Mouse (Mus musculus): ENCODE measurements at regions not wholly inside any gene's neighbourhood (a gene's known extent, or its start where the extent isn't known, plus 50 kb on each side); places are given as distances from the start of the nearest gene placed in this dataset.

GRCm38 (mm10) chr2:116990106-116990505, 111.6 kb downstream of the Tmco5 start:
- no peaks in the 10 kb centered on the region for H3K27me3 ChIP-seq (ENCODE audit: control insufficient read depth, insufficient read depth, low read length)
- no peaks in the 10 kb centered on the region for H3K36me3 ChIP-seq (ENCODE audit: control insufficient read depth, insufficient read depth, low read length)
- H3K4me3 ChIP-seq (ENCODE audit: control insufficient read depth, low read depth, low read length), result no peak overlapping the region
- TF ChIP-seq CTCF (IDR thresholded peaks at IDR 0.05; ENCODE audit: control insufficient read depth, insufficient read depth, insufficient replicate concordance, low read depth, low read length) (no peak), POLR2A (IDR thresholded peaks at IDR 0.05; ENCODE audit: control insufficient read depth, low read depth, low read length) (no peak)
- no peak overlapping the region for H3K27ac ChIP-seq (ENCODE audit: control insufficient read depth, insufficient read depth, low read depth, low read length)
- no peaks in the 10 kb centered on the region for H3K4me1 ChIP-seq (ENCODE audit: control insufficient read depth, insufficient read depth, low read length)

- Histone ChIP-seq H3K27me3 (ENCODE audit: control insufficient read depth, insufficient read depth, low read length) (no peaks in the 10 kb centered on the region), H3K36me3 (ENCODE audit: control insufficient read depth, insufficient read depth, low read length) (no peaks in the 10 kb centered on the region), H3K27ac (ENCODE audit: control insufficient read depth, insufficient read depth, low read depth, low read length) (no peak overlapping the region), H3K4me1 (ENCODE audit: control insufficient read depth, insufficient read depth, low read length) (no peaks in the 10 kb centered on the region), H3K4me3 (ENCODE audit: control insufficient read depth, low read depth, low read length) (no peak overlapping the region)
- TF ChIP-seq CTCF (IDR thresholded peaks at IDR 0.05; ENCODE audit: control insufficient read depth, insufficient read depth, insufficient replicate concordance, low read depth, low read length) (no peak), POLR2A (IDR thresholded peaks at IDR 0.05; ENCODE audit: control insufficient read depth, low read depth, low read length) (no peak)
Observed at GRCm38 (mm10) chr2:116991561-116992042, 113.1 kb downstream of the Tmco5 start.

DNA sequence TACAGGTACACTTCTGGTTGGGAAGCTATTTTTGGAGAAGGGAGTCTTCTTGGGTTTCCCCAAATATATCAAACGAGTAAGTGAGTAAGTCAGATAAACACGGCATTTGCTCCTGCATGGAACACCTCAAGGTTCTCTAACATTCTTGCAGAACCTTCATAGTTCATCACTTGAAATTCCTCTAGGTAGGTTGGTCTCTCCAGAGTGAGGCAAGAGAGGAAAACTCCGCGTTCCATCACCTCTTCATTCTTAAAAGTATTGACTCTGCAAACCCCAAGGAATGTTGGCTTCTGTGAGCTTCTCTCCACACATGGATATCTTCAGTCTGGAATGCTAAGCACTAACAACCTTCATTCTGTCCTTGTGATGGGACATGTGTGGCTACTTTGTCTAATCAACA, 115.2 kb downstream of the Tmco5 start:
- TF ChIP-seq POLR2A (IDR thresholded peaks at IDR 0.05; ENCODE audit: control insufficient read depth, low read depth, low read length), result no peak
- no peak for TF ChIP-seq CTCF (IDR thresholded peaks at IDR 0.05; ENCODE audit: control insufficient read depth, insufficient read depth, insufficient replicate concordance, low read depth, low read length)
- no peak overlapping the region for H3K27ac ChIP-seq (ENCODE audit: control insufficient read depth, insufficient read depth, low read depth, low read length)
- H3K4me3 ChIP-seq (ENCODE audit: control insufficient read depth, low read depth, low read length), result no peak overlapping the region
- H3K27me3 ChIP-seq (ENCODE audit: control insufficient read depth, insufficient read depth, low read length), result no peaks in the 10 kb centered on the region
- no peaks in the 10 kb centered on the region for H3K36me3 ChIP-seq (ENCODE audit: control insufficient read depth, insufficient read depth, low read length)
- no peaks in the 10 kb centered on the region for H3K4me1 ChIP-seq (ENCODE audit: control insufficient read depth, insufficient read depth, low read length)

GRCm38 (mm10) chr2:116996302-116996701, 117.8 kb downstream of the Tmco5 start:
- H3K4me1 ChIP-seq (ENCODE audit: control insufficient read depth, insufficient read depth, low read length), result no peaks in the 10 kb centered on the region
- no peaks in the 10 kb centered on the region for H3K36me3 ChIP-seq (ENCODE audit: control insufficient read depth, insufficient read depth, low read length)
- no peaks in the 10 kb centered on the region for H3K27me3 ChIP-seq (ENCODE audit: control insufficient read depth, insufficient read depth, low read length)
- no peak overlapping the region for H3K4me3 ChIP-seq (ENCODE audit: control insufficient read depth, low read depth, low read length)
- H3K27ac ChIP-seq (ENCODE audit: control insufficient read depth, insufficient read depth, low read depth, low read length), result no peak overlapping the region
- TF ChIP-seq CTCF (IDR thresholded peaks at IDR 0.05; ENCODE audit: control insufficient read depth, insufficient read depth, insufficient replicate concordance, low read depth, low read length), result no peak
- TF ChIP-seq POLR2A (IDR thresholded peaks at IDR 0.05; ENCODE audit: control insufficient read depth, low read depth, low read length), result no peak

DNA sequence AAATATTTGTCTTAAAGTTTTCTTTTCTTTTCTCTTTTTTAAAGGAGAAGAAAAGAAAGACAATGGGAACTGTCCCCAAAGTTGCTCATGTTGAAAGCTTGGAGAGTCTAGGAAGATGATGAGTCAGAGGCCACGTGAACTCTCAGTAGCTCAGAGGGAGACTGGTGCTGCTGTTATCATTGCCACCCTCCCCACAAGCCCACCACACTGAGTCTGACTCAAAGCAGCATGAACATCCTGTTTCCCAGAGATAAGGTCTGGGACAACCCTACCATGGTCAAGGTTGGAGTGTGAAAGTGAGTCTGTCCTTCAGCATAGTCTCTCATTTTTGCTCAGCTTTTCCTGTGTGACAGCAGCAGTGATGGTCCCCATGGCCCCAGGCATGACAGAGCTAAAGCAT, 120.3 kb downstream of the Tmco5 start:
- no peak overlapping the region for H3K27ac ChIP-seq (ENCODE audit: control insufficient read depth, insufficient read depth, low read depth, low read length)
- no peaks in the 10 kb centered on the region for H3K4me1 ChIP-seq (ENCODE audit: control insufficient read depth, insufficient read depth, low read length)
- H3K4me3 ChIP-seq (ENCODE audit: control insufficient read depth, low read depth, low read length), result no peak overlapping the region
- H3K36me3 ChIP-seq (ENCODE audit: control insufficient read depth, insufficient read depth, low read length), result no peaks in the 10 kb centered on the region
- TF ChIP-seq CTCF (IDR thresholded peaks at IDR 0.05; ENCODE audit: control insufficient read depth, insufficient read depth, insufficient replicate concordance, low read depth, low read length) (no peak), POLR2A (IDR thresholded peaks at IDR 0.05; ENCODE audit: control insufficient read depth, low read depth, low read length) (no peak)
- no peaks in the 10 kb centered on the region for H3K27me3 ChIP-seq (ENCODE audit: control insufficient read depth, insufficient read depth, low read length)

DNA sequence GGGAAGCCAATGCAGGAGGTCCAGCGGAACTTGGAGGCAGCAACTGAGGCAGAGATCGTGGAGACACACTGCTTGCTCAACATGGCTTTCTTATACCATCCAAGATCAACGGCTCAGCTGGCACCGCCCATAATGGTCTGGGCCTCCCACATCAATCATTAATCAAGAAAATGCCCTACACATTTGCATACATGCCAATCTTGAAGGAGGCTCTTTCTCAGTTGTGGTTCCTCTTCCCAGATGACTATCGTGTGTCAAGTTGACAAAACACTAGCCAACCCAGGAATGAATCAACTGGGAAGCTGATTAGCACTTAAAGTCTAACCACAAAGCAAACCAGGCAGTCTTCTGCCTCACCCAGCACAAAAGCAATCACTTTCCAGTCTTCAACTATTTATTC, 121.1 kb downstream of the Tmco5 start:
- TF ChIP-seq POLR2A (IDR thresholded peaks at IDR 0.05; ENCODE audit: control insufficient read depth, low read depth, low read length), result no peak
- H3K4me3 ChIP-seq (ENCODE audit: control insufficient read depth, low read depth, low read length), result no peak overlapping the region
- no peak overlapping the region for H3K27ac ChIP-seq (ENCODE audit: control insufficient read depth, insufficient read depth, low read depth, low read length)
- no peaks in the 10 kb centered on the region for H3K36me3 ChIP-seq (ENCODE audit: control insufficient read depth, insufficient read depth, low read length)
- no peaks in the 10 kb centered on the region for H3K27me3 ChIP-seq (ENCODE audit: control insufficient read depth, insufficient read depth, low read length)
- no peaks in the 10 kb centered on the region for H3K4me1 ChIP-seq (ENCODE audit: control insufficient read depth, insufficient read depth, low read length)

GRCm38 (mm10) chr2:117003976-117004375, 117.2 kb upstream of the Spred1 start:
- no peak for TF ChIP-seq CTCF (IDR thresholded peaks at IDR 0.05; ENCODE audit: control insufficient read depth, insufficient read depth, insufficient replicate concordance, low read depth, low read length)
- TF ChIP-seq POLR2A (IDR thresholded peaks at IDR 0.05; ENCODE audit: control insufficient read depth, low read depth, low read length), result no peak
- no peak overlapping the region for H3K27ac ChIP-seq (ENCODE audit: control insufficient read depth, insufficient read depth, low read depth, low read length)
- H3K27me3 ChIP-seq (ENCODE audit: control insufficient read depth, insufficient read depth, low read length), result no peaks in the 10 kb centered on the region

GRCm38 (mm10) chr2:117006846-117007245, 114.3 kb upstream of the Spred1 start:
- H3K27ac ChIP-seq (ENCODE audit: control insufficient read depth, insufficient read depth, low read depth, low read length), result no peak overlapping the region
- H3K27me3 ChIP-seq (ENCODE audit: control insufficient read depth, insufficient read depth, low read length), result no peaks in the 10 kb centered on the region
- H3K4me1 ChIP-seq (ENCODE audit: control insufficient read depth, insufficient read depth, low read length), result no peaks in the 10 kb centered on the region
- no peaks in the 10 kb centered on the region for H3K36me3 ChIP-seq (ENCODE audit: control insufficient read depth, insufficient read depth, low read length)
- TF ChIP-seq CTCF (IDR thresholded peaks at IDR 0.05; ENCODE audit: control insufficient read depth, insufficient read depth, insufficient replicate concordance, low read depth, low read length) (no peak), POLR2A (IDR thresholded peaks at IDR 0.05; ENCODE audit: control insufficient read depth, low read depth, low read length) (no peak)
- no peak overlapping the region for H3K4me3 ChIP-seq (ENCODE audit: control insufficient read depth, low read depth, low read length)

More at GRCm38 (mm10) chr2:117003976-117004375, 117.2 kb upstream of the Spred1 start:
- Histone ChIP-seq H3K4me3 (ENCODE audit: control insufficient read depth, low read depth, low read length) (no peak overlapping the region), H3K4me1 (ENCODE audit: control insufficient read depth, insufficient read depth, low read length) (no peaks in the 10 kb centered on the region), H3K36me3 (ENCODE audit: control insufficient read depth, insufficient read depth, low read length) (no peaks in the 10 kb centered on the region)
